Mouse (Mus musculus) lung, postnatal 14 days (tissue): Measurements from ENCODE around the gene Slc12a3.

Experiments
- DNase-seq: peaks from one replicate; pipeline ENCODE4 v3.0.0; 2021

The Slc12a3 gene

DNA sequence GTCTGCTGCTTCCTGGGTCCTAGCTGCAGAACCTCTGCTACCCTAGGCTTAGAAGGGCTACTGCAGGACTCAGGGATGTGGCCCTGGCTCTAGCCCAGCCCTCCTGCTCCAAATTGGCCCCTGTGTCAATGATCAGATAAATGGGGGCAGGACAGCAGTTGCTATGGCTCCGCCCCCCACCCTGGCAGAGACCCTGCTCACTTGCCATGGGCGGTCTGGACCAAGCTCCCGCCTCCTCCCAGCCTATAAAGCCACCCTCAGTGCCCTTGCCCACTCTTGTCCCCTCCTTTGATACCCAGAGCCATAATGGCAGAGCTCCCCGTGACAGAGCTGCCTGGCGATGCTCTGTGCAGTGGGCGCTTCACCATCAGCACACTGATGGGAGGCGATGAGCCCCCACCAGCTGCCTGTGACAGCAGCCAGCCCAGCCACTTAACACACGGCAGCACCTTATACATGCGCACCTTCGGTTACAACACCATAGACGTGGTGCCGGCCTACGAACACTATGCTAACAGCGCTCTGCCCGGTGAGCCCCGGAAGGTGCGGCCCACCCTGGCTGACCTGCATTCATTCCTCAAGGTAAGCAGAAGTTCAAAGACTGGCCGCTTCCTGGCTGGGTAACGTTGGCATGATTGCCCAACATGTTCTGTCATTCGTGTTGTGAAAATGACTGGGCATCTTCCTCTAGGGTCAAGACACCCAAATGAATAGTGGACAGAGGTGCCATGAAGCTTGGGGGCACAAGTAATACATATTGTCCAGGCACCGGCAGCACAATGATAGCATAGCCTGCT is at the start of gene Slc12a3:
Gene Slc12a3, plus strand, starts transcription at position 270 of the 797 bp plus-strand sequence.
- no peak for DNase-seq

DNA sequence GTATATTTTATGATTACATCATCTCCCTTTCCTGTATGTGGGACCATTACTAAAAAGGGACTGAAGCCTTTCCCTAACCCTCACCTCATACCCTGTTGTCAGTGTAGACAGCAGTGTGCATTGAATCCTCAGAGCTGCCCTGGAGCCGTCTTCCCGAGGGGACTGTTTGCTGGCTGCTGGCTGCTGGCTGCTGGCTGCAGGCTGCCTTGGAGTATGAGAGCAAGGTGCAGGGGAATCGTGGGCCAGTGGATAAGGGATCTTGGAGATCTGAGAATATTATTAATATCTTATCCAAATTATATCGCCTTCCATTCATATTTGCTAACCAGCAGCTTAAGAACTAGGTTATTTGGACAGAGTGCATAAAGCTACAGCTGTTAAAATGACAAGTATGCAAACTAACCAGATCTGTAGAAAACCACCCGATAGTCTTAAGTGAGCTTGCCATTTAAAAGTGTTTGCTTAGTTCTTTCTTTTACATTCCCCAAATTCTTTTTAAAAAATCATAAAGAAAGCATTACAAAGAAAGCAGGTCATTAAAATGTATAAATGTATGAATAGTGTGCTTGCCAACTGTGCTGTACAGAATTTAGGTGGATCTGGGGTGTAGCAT is 48.9 kb upstream of the Slc12a3 start:
- DNase-seq: no peak

DNA sequence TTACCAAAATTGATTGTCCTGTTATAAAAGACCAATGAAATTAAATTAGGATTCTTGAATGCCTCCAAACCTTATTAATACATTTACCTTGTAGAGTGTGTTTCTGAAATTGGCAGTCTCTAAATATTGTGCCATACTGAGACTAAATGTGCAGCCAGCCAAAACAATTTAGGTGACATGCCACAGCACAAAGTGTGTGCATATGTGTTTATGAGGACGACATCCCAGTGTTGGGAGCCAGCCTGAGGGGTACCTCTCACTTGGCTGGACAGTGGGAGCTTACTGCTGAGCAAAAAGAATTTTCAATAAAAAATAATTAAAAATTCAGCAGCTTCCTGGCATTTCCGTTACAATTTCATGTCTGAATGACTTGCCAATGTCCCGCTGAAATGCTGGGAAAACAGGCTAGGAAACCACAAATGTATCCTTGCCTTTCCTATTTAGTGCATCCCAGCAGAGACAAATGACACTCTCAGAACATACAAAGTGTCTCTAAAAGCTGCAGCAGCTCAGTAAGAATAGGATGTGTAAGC is 46.5 kb upstream of the Slc12a3 start:
- DNase-seq: no peak

DNA sequence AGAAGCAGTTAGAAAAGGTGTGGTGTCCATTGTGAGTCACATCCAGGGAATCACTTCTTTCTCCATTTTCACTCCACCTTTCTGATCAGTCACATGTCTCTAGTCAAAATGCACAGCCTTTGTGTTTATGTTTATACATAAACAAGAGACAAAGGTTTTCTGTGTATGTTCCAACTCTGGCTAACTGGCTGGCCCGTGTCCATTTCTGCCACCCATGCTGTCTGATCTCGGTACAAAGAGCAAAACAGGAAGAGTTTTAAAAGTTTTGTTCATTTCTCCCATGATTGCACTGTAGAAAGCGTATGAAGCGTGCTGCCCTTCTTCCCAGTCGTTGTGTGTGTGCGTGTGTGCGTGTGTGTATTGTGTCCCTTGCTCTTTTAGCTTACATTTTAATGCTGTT is 44.8 kb upstream of the Slc12a3 start:
- no peak for DNase-seq

GRCm38 (mm10) chr8:94290606-94291005 is 38.4 kb upstream of the Slc12a3 start:
- DNase-seq: no peak

DNA sequence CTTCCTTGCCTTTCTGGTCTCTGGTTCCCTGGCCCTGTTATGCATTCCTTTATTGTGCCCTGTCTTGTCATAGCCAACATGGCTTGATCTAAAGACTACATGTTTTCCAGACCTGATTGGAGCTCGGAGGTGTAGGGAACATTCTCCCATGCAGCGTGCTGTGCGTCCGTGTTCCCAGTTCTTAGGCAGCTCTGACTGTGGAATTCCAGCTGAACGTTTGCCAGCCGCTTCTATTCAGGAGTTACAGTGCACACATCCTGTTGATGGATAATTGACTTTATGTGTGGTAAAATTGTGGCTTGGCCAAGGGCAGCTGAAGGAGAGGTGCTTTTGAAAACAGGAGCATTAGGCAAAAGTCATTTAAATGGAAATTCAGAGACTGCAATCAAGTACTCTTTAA is 36.9 kb upstream of the Slc12a3 start:
- DNase-seq: peak; percentile 27

- DNase-seq: no peak
Measured at GRCm38 (mm10) chr8:94292626-94293025, 36.4 kb upstream of the Slc12a3 start.

- DNase-seq: no peak
Measured at GRCm38 (mm10) chr8:94295687-94296086, 33.3 kb upstream of the Slc12a3 start.

- no peak for DNase-seq
Measured at GRCm38 (mm10) chr8:94296312-94296991, 32.5 kb upstream of the Slc12a3 start.

DNA sequence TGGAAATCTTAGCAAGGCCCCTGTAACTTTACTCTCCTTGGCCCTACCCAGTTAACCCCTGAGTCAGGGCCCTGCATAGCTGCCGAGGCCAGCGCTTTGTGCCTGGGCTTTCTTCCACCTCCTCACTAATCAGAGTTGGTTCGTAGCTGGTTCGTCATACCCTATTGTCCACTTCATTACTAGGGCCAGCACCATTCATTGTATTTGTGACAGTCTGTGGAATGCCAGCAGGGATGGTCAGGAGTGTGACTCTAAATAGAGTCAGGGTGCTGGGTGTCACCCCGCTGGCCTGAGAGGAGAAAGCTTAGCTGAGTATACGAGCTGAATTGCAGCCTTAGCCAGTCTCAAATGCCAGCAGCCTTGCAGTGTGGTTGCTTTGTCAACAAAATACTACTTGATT is 31.9 kb upstream of the Slc12a3 start:
- DNase-seq: no peak

GRCm38 (mm10) chr8:94300809-94301208 is 28.2 kb upstream of the Slc12a3 start:
- no peak for DNase-seq

DNA sequence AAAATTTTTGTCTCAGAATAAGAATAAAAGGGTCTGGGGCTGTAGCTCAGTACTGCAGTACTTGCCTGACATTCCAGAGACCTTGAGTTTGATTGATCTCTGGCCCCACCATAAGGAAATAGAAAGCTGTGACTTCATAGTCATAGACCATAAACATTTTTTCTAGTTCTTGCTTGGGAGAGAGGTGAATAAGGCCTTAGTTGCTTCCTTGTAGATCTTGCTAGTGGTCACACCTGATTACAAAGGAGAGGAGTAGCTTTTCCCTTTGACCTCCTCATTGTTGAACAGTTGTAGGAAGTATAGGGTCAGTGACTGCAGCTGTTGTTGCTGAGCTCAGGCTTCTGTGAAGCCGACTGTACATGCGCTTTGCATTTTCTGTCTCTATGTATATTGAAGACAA is 24.6 kb upstream of the Slc12a3 start:
- no peak for DNase-seq

DNA sequence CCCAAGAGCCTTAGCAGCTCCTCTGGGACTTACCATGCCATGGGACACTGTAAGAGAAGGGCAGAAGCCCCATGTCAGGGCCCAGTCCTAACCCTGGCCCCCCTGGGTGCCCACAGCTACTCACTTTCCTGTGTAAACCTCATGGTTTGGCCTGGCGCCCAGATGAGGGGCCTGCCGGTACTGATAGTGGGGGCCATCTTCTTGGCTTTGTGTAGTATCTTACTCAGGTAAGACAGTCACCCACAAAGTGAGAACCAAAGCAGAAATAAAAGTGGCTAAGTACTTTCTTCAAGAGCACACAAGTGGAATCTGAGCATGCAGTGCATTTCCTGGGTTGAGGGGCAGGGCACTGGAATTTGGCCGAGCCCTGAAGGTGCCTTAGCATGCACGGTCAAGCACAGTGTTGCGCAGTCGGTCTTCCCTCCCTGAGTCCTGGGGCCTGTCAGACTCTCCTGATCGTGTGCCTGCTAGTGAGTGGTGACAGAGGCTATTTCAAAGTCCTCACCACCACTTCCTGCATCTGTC is 21.9 kb upstream of the Slc12a3 start:
- DNase-seq: peak; percentile 51

GRCm38 (mm10) chr8:94307652-94308051 is 21.3 kb upstream of the Slc12a3 start:
- no peak for DNase-seq

- DNase-seq: no peak
Measured at GRCm38 (mm10) chr8:94314069-94314468, 14.9 kb upstream of the Slc12a3 start.

- no peak for DNase-seq
Measured at GRCm38 (mm10) chr8:94317249-94317648, 11.8 kb upstream of the Slc12a3 start.

GRCm38 (mm10) chr8:94317691-94318090 is 11.3 kb upstream of the Slc12a3 start:
- DNase-seq: no peak

DNA sequence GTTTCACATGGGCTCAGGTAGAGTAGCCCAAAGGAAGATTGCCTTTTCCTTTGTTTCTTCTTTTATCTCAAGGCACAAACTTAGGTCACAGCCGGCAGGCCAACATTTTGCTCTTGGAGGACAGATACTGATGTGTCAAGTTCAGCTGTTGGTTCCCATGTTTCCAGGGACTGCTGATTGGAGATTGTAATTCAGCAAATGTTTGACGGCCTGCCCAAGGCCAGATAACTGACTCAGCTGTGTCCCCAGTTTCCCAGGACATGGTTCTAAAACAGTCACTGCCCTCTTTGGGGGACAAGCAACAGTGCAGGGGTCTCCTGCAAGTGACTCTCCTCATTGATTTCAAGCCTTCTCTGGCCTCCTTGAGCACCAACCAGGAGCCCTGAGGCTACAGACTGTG is 9.0 kb upstream of the Slc12a3 start:
- DNase-seq: no peak

DNA sequence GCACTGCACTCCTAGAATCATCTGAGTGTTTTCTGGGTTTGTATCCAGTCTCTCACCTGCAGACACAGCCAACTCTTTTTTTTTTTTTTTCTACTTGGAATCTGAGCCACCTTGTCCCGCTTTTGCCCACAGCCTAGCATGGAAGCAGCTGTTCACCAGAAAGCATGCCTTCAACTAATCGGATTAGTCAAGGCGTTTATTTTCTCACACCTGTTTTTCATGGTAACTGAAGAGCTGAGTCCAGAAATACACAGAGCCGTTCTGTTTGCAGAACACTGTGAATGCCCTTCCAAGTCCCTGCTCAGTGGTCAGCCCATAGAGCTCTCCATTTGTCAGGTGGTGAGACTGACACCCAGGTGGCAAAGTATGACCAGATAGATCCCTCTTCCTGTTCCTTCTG is 6.9 kb upstream of the Slc12a3 start:
- no peak for DNase-seq

DNA sequence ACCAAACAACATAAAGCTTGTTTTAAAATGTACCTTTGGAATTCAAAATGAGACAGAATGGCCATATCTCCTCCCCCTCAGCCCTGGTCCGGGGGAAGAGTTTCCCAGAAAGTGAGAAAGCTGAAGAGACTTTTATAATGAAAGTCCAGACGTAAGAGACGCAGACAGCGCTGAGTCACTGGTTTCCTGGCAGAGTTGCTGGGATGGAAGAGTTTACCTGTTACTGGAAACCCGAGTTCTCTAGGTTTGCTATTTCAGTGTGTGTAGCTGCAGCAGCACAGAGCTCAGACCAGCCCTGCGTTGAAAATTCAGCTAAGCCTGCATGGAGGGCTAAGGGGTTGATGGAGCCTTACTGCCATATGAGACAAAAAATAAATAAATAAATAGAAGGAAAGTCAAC is 6.0 kb upstream of the Slc12a3 start:
- no peak for DNase-seq

- DNase-seq: no peak
Measured at GRCm38 (mm10) chr8:94324071-94324470, 4.9 kb upstream of the Slc12a3 start.

GRCm38 (mm10) chr8:94326016-94326415 is 3.0 kb upstream of the Slc12a3 start:
- no peak for DNase-seq

DNA sequence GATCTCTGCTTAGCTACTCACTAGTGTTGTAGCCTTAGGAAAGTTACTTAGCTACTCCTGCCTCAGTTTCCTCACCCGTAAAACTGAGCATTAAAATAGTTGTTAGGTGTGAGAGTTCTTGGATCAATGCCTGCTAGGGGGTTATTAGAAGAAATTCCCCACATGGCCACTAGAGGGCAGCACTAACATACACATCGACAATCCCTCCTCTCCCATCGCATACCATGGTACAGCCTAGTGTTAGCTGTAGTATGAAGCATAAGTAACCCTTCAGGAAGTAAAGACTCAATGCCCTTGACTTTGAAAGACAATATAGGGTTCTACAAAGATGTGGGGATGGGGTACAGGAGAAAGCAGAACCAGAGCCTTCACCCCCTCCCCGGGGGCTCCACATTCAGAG is 1.7 kb downstream of the Slc12a3 start:
- DNase-seq: peak; percentile 68

- peak; percentile 27 for DNase-seq
Measured at GRCm38 (mm10) chr8:94333345-94333744, 4.3 kb downstream of the Slc12a3 start.
